Mouse (Mus musculus): Measurements from ENCODE around the gene Eif6. TPM values are rescaled to one million over a fixed set of nuclear protein-coding genes. Genes with fewer than 3 reads are reported as not detected.

Gene Eif6
- polyA plus RNA-seq, 1 experiment from 2014 or later = 108 TPM

DNA sequence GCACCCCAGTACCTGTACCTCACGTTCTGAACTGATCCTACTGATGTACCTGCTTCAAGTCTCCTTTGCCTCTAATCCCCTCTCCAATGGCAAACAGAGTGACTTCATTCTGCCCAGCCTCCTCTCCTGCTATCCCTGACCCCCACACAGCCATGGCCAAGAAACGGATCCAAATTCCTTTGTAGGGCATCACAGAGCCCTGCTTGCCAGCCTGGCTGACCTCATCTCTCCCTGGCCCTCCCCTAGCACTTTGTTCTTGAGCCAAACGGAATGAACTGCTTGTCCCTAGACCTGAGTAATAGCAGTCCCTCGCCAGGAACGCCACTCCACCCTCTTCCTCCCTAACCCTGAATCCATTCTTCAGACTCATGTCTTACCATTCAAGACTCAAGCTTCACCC is 20.2 kb downstream of the Eif6 start:
- H3K36me3 ChIP-seq (ENCODE audit: control insufficient read depth, insufficient read depth) = no peaks in the 10 kb centered on the region
- no peak overlapping the region for H3K27ac ChIP-seq (ENCODE audit: low read length)
- H3K4me1 ChIP-seq (ENCODE audit: control insufficient read depth, low read depth, low read length) = no peaks in the 10 kb centered on the region
- no peaks in the 10 kb centered on the region for H3K27me3 ChIP-seq (ENCODE audit: control insufficient read depth, insufficient read depth, low read depth, low read length)
- no peak overlapping the region for H3K4me2 ChIP-seq (ENCODE audit: low read depth, low read length)
- ATAC-seq (ENCODE audit: low read depth) = no peak
- H3K9me3 ChIP-seq (replicated peaks; ENCODE audit: control insufficient read depth, low read length) = no peaks in the 10 kb centered on the region
- H3K4me3 ChIP-seq (ENCODE audit: low read depth, low read length) = no peak overlapping the region
- H3K9ac ChIP-seq (ENCODE audit: low read depth, low read length) = no peak overlapping the region
- 52% methylated on average over 5 of the region's 5 CpGs for WGBS (ENCODE audit: insufficient replicate concordance)

DNA sequence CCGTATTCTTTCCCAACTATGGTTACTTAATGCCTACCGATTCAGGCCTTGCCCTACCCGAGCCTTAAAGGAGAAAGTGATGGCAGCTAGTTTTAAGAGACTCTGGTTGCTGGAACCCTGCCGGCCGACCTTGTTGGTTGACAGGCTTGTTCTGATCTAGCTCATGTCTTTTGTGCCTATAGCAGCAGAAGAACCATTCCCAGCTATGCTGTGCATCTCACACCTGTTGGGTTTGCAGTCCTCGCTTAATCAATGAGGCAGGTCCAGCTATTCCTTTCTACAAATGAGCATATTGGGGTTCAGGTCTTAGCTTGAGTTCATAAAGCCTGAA is 20.8 kb downstream of the Eif6 start:
- H3K4me2 ChIP-seq (ENCODE audit: low read depth, low read length) = no peak overlapping the region
- WGBS (ENCODE audit: insufficient replicate concordance) = 50% methylated on average over 6 of the region's 6 CpGs

DNA sequence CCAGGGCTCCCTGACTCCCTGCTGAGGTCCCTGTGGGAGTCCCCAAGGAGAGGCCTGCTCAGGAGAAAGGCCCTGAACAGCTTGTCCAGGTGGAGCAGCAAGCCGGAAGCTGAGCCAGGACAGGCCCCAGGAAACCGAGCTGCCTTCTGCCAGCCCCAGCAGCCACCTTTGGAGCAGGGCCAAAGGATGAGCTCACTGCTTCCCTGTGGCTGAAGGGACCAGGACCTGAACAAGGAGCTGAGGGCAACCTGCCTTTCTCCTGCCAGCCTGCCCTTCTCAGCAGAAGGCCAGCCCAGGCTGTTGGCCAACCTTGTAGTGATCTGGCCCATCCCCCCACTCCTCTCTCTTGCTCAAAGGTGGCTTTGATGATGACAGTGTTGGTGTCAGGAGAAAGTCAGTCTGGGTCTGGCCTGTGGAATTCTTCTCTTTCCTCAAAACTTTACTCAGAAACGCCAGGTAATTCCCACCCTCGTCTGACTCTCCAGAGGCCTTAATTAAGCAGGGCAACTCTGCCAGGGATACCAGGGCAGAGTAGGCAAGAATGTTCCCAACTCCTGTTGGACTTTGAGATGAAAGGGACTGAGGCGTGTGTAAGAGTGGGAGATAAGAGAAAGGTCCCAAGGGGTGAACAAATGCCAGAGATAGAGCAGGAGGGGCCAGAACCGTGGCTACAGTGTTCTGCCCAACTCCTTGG is 21.3 kb downstream of the Eif6 start:
- 37% methylated on average over 6 of the region's 6 CpGs for WGBS (ENCODE audit: insufficient replicate concordance)
- Histone ChIP-seq H3K36me3 (ENCODE audit: control insufficient read depth, insufficient read depth) (no peaks in the 10 kb centered on the region), H3K9ac (ENCODE audit: low read depth, low read length) (no peak overlapping the region), H3K4me1 (ENCODE audit: control insufficient read depth, low read depth, low read length) (no peaks in the 10 kb centered on the region), H3K9me3 (replicated peaks; ENCODE audit: control insufficient read depth, low read length) (no peaks in the 10 kb centered on the region), H3K27ac (ENCODE audit: low read length) (no peak overlapping the region), H3K27me3 (ENCODE audit: control insufficient read depth, insufficient read depth, low read depth, low read length) (no peaks in the 10 kb centered on the region; the same call in 1 of the 2 replicates), H3K4me3 (ENCODE audit: low read depth, low read length) (no peak overlapping the region), H3K4me2 (ENCODE audit: low read depth, low read length) (no peak overlapping the region)
- no peak for ATAC-seq (ENCODE audit: low read depth)

More for the DNA sequence above, 20.8 kb downstream of the Eif6 start:
- H3K27me3 ChIP-seq (ENCODE audit: control insufficient read depth, insufficient read depth, low read depth, low read length) = no peaks in the 10 kb centered on the region; the same call in 1 of the 2 replicates
- no peak overlapping the region for H3K27ac ChIP-seq (ENCODE audit: low read length)
- no peaks in the 10 kb centered on the region for H3K9me3 ChIP-seq (replicated peaks; ENCODE audit: control insufficient read depth, low read length)
- no peak overlapping the region for H3K4me3 ChIP-seq (ENCODE audit: low read depth, low read length)
- H3K36me3 ChIP-seq (ENCODE audit: control insufficient read depth, insufficient read depth) = no peaks in the 10 kb centered on the region
- H3K4me1 ChIP-seq (ENCODE audit: control insufficient read depth, low read depth, low read length) = no peaks in the 10 kb centered on the region
- ATAC-seq (ENCODE audit: low read depth) = no peak
- H3K9ac ChIP-seq (ENCODE audit: low read depth, low read length) = no peak overlapping the region

DNA sequence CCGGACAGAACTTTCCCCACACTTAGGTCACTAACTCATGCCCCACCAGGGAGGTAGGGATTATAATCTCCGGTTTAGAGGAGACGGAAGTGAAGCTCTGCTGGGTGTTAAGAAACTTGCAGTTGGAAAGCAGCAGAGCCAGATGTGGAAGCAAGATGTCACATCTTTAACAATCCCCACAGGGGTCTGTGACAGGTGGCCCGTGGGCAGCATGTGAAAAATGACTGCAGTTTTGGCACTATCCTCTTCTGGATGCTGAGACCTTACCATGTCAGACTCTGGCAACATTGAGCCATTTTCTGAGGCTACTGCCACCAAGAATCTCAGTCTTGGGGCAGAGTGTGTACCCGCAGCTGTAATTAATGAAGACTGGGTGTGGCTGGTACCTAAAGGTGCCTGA is 22.7 kb downstream of the Eif6 start:
- H3K27me3 ChIP-seq (ENCODE audit: control insufficient read depth, insufficient read depth, low read depth, low read length) = no peaks in the 10 kb centered on the region; the same call in 1 of the 2 replicates
- no peaks in the 10 kb centered on the region for H3K4me1 ChIP-seq (ENCODE audit: control insufficient read depth, low read depth, low read length)
- WGBS (ENCODE audit: insufficient replicate concordance) = 49% methylated on average over 5 of the region's 5 CpGs
- ATAC-seq (ENCODE audit: low read depth) = no peak
- H3K4me3 ChIP-seq (ENCODE audit: low read depth, low read length) = no peak overlapping the region
- no peak overlapping the region for H3K9ac ChIP-seq (ENCODE audit: low read depth, low read length)
- no peak overlapping the region for H3K27ac ChIP-seq (ENCODE audit: low read length)
- H3K36me3 ChIP-seq (ENCODE audit: control insufficient read depth, insufficient read depth) = no peaks in the 10 kb centered on the region
- H3K9me3 ChIP-seq (replicated peaks; ENCODE audit: control insufficient read depth, low read length) = no peaks in the 10 kb centered on the region
- H3K4me2 ChIP-seq (ENCODE audit: low read depth, low read length) = no peak overlapping the region

DNA sequence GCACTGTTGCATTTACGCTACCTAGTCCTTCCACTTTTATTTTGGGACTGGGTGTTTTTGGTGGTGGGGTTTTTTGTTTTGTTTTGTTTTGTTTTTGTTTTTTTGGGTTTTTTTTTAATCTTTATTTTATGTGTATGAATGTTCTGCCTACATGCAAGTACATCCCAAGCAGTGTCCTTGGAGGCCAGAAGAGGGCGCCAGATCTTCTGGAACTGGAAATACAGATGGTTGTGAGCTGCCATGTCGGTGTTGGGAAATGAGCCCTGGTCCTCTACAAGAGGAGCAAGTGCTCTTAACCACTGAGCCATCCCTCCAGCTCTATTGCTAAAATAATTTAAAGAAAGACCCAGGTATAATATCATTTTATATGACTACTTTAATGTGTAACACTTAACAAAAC is 24.0 kb downstream of the Eif6 start:
- WGBS (ENCODE audit: insufficient replicate concordance) = 48% methylated on average over 3 of the region's 3 CpGs
- H3K4me1 ChIP-seq (ENCODE audit: control insufficient read depth, low read depth, low read length) = no peaks in the 10 kb centered on the region
- H3K4me2 ChIP-seq (ENCODE audit: low read depth, low read length) = no peak overlapping the region
- H3K27me3 ChIP-seq (ENCODE audit: control insufficient read depth, insufficient read depth, low read depth, low read length) = no peaks in the 10 kb centered on the region; the same call in 1 of the 2 replicates
- H3K9me3 ChIP-seq (replicated peaks; ENCODE audit: control insufficient read depth, low read length) = no peaks in the 10 kb centered on the region
- no peak for ATAC-seq (ENCODE audit: low read depth)
- H3K4me3 ChIP-seq (ENCODE audit: low read depth, low read length) = no peak overlapping the region
- no peak overlapping the region for H3K27ac ChIP-seq (ENCODE audit: low read length)
- no peaks in the 10 kb centered on the region for H3K36me3 ChIP-seq (ENCODE audit: control insufficient read depth, insufficient read depth)
- no peak overlapping the region for H3K9ac ChIP-seq (ENCODE audit: low read depth, low read length)

DNA sequence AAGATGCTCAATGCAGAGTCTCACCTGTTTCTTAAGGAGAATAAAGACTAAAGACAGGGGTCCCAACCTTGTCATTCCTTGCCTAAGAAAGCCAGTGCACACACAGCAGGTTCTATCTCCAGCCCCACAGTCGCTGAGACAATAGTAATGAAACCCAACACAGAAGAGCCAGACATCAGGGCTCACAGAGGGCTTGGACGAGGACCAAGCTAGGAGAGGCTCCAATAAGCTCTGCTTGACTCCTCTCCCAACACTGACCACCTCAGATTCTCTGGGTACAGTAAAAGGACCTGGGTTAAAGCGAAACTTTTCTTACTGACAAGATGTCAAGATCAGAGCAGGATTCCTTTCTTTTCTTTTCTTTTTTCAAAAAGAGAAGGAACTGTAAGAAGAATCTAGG is 28.1 kb downstream of the Eif6 start:
- H3K4me3 ChIP-seq (ENCODE audit: low read depth, low read length) = no peak overlapping the region
- no peak overlapping the region for H3K9ac ChIP-seq (ENCODE audit: low read depth, low read length)
- no peaks in the 10 kb centered on the region for H3K9me3 ChIP-seq (replicated peaks; ENCODE audit: control insufficient read depth, low read length)
- H3K4me1 ChIP-seq (ENCODE audit: control insufficient read depth, low read depth, low read length) = no peaks in the 10 kb centered on the region
- no peaks in the 10 kb centered on the region; the same call in 1 of the 2 replicates for H3K27me3 ChIP-seq (ENCODE audit: control insufficient read depth, insufficient read depth, low read depth, low read length)
- no peaks in the 10 kb centered on the region for H3K36me3 ChIP-seq (ENCODE audit: control insufficient read depth, insufficient read depth)
- ATAC-seq (ENCODE audit: low read depth) = no peak
- no peak overlapping the region for H3K27ac ChIP-seq (ENCODE audit: low read length)
- no peak overlapping the region for H3K4me2 ChIP-seq (ENCODE audit: low read depth, low read length)
- 29% methylated on average over 3 of the region's 3 CpGs for WGBS (ENCODE audit: insufficient replicate concordance)

DNA sequence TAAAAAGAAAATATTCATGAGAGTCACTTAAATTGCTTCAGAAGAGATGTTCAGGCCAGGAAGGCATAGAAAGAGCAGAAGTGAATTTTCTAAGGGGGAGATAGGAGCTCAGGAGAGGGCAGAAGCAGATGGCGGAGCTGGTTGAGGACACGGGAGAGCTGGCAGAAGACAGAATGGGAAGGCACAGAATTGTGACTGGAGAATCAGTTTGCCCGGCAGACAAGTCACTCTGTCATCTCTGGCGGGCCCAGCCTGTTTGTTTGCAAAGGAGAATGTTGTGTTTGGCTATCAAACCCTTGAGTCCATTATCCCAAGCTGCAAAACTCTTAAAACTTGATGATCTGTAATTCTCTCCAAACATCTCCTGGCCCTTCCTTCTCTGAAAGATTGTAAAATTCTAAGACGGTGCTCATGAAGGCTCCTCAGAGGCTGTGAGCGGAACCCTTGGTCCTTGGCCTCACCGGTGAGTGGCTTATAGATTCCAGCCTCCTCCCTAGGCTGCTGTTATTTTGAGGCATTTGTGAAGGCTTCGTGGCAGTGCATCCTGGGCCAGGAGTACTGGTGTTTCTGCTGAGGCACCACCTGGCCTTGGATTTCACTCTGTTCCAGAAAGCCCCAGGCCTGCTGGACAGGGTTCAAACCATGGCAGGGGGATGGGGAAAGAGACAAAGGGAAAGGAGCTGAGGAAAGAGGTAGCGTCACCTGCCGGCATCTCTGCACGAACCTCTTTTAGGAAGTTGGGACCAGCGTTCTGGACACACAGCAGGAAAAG is 31.9 kb downstream of the Eif6 start:
- Histone ChIP-seq H3K27me3 (ENCODE audit: control insufficient read depth, insufficient read depth, low read depth, low read length) (no peaks in the 10 kb centered on the region), H3K9me3 (replicated peaks; ENCODE audit: control insufficient read depth, low read length) (no peaks in the 10 kb centered on the region), H3K4me1 (ENCODE audit: control insufficient read depth, low read depth, low read length) (no peaks in the 10 kb centered on the region), H3K36me3 (ENCODE audit: control insufficient read depth, insufficient read depth) (no peaks in the 10 kb centered on the region), H3K4me3 (ENCODE audit: low read depth, low read length) (no peak overlapping the region), H3K9ac (ENCODE audit: low read depth, low read length) (no peak overlapping the region), H3K4me2 (ENCODE audit: low read depth, low read length) (no peak overlapping the region), H3K27ac (ENCODE audit: low read length) (no peak overlapping the region)
- WGBS (ENCODE audit: insufficient replicate concordance) = 74% methylated on average over 12 of the region's 12 CpGs
- ATAC-seq (ENCODE audit: low read depth) = no peak

DNA sequence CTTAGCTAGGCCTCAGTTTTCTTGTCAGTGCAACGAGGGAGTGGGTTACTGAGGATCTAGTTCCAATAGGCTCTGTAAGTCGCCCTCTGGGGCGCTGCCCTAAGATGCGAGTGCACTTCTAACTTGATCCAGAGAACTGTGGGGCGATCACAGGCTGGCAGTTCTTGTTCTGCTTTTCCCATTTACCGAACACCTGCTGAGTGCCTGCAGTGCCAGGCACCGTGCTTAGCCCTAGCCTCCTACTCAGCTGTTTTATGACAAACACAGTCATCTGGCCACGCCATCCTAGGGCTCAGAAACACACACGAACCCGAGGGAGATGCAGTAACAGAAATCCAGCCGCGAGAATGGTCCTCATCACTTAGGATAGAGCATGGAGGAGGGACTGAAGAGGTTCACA is 33.8 kb downstream of the Eif6 start:
- Histone ChIP-seq H3K4me1 (ENCODE audit: control insufficient read depth, low read depth, low read length) (no peaks in the 10 kb centered on the region), H3K27ac (ENCODE audit: low read length) (no peak overlapping the region), H3K9me3 (replicated peaks; ENCODE audit: control insufficient read depth, low read length) (no peaks in the 10 kb centered on the region), H3K4me3 (ENCODE audit: low read depth, low read length) (no peak overlapping the region), H3K27me3 (ENCODE audit: control insufficient read depth, insufficient read depth, low read depth, low read length) (no peaks in the 10 kb centered on the region), H3K9ac (ENCODE audit: low read depth, low read length) (no peak overlapping the region), H3K4me2 (ENCODE audit: low read depth, low read length) (no peak overlapping the region), H3K36me3 (ENCODE audit: control insufficient read depth, insufficient read depth) (no peaks in the 10 kb centered on the region)
- WGBS (ENCODE audit: insufficient replicate concordance) = 27% methylated on average over 12 of the region's 12 CpGs
- ATAC-seq (ENCODE audit: low read depth) = no peak

All from liver, embryonic 16.5 days (tissue).